Mouse (Mus musculus): Measurements from ENCODE around the gene Higd1a.

Gene Higd1a

DNA sequence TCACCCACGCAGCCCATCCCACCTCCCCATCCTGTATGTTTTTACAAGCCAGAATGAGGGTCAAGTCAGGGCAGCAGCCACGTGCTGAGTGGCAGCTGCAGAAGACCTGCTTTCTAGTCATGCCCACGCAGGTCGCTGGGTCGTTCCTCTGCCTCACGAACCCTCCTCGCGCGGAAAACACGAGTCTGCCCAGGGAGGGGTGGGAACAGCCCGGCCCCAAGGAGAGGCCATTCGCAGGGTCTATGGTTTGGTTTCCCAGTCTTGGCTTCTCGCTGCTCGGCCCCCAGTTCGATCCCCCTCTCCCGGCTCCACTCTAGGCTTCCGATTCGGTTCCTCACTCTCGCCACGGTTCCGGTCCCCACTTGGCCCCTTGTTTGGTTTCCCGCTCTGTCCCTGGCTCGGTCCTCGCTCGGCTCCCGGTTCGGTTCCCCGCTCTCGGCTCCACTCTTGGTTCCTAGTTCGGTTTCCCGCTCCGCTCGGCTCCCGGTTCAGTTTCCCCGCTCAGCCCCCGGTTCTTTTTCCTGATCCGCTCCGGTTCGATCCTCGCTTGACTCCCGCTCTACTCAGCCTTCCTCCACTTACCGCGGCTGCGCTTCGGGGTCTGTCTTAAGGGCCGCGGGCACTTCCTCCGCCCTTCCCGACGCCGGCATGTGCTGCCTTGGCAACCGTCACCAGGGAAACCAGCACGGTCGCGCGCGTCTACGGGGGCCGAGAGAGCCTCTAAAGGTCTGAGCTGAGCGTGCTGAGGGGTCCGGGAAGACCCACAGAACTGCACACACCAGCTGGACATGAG, 19.1 kb downstream of the Higd1a start, which contains the start of gene Ccdc13:
Ccdc13 (minus strand) TSS at position 633 of the 793 bp plus-strand sequence.
- DNase-seq (ENCODE audit: low read depth, low spot score) = no peak

- DNase-seq (ENCODE audit: low read depth, low spot score) = no peak
These were observed 20.2 kb downstream of the Higd1a start for GRCm38 (mm10) chr9:121838008-121838407.

GRCm38 (mm10) chr9:121833825-121834224, 24.3 kb downstream of the Higd1a start:
- no peak for DNase-seq (ENCODE audit: low read depth, low spot score)

GRCm38 (mm10) chr9:121830956-121831293, 27.2 kb downstream of the Higd1a start:
- DNase-seq (ENCODE audit: low read depth, low spot score) = peak; percentile 72

DNA sequence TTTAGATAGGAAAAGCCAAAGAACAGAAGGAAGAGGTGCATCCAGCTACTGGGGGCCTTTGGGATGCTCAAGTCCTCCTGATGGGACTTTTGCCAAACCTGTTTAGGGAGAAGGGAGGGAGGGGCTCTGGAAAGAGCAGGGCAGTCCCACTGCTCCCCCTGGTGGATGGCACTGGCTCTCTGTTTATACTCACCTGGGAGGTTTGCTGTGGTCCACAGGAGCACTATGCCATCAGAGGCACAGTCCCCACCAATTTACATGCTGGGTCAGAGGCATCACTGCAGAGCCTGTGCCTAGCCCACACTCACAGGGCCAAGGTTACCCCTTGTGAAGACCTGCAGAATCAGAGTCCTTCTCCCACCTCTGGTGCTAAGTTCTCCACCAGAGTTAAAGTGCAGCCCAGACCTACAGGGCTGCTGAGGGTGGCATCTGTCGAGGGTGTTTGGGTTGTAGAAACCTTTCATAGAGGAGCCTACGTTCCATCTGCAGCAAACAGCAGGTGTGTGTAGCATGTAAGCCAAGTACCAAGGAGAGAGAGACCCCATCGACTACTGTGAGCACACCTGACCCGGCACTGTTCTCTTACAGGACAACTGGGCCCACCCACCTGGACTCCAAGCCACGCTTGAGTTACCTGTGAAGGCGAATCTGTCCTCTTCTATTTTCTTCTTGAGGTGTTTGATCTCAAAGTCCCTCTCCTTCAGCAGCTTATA, 27.8 kb downstream of the Higd1a start:
- peak; percentile 54 for DNase-seq (ENCODE audit: low read depth, low spot score)

DNA sequence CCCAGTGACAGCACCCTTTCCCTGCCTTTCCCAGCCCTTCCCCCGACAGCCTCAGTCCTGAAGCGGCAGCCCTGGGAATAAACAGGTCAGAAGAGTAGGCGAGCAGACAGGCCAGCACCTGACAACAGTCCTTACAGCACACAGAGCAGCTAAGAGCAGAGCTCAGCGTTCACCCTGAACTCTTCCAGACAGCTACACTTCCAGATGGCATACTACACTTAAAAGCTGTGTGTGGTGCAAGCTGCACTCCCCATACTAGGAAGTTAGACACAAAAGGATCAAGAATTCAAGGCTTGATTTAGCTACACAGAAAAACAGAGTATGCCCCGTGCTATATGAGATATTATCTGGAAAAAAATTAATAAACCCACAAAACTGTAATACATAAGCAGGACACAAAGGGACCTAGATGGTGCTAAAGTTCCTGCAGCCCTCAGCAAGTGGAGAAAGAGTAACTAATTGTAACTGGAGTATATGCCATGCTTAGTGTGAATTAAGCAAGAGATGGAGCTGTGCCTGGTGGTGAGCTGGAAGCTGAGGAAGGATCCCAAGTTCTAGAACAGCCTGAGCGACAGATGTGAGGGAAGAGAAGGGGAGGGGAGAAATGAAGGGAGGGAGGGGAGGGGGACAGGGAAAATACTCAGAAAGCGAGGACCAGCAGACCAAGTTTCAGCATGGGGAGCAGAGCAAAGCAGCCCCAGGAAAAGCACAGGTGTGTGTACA, 28.7 kb downstream of the Higd1a start:
- no peak for DNase-seq (ENCODE audit: low read depth, low spot score)

DNA sequence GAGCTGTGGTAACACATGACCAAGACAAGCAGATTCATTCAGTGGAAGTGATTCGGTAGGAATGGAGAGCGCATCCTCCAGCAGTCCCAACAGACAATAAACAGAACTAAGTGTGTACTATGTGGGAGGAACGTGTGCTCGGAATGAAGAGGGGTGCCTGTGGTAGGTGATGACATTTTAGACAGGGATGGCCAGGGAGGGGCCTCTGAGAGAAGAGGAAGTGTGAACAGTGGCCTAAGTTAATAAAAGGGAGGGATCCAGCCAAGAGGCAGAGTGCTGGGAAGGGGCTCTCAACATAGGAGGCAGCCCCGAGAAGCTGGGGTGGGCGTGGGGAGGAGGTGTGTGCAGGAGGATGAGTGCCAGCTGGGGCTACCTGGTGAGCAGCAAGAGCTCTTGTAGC, 29.8 kb downstream of the Higd1a start:
- no peak for DNase-seq (ENCODE audit: low read depth, low spot score)

DNA sequence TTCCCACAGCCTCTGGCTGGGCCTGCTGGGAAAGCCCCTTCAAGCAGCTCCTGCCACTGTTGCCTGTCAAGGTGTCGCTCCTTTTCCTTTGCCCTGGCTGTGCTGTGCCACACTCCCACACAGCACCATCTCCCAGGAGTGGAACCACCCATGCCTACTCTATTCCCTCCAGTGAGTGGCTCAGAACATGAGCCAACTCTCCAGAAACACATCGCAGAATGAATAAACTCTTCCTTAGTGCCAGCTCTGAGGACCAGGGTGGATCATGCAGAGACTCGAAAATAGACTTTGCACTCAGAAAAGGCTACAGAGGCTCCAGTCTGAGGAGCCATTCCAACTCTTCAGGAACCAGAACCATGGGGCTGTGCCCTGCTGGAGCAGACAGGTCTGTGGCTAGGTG, 31.8 kb downstream of the Higd1a start:
- DNase-seq (ENCODE audit: low read depth, low spot score) = no peak

DNA sequence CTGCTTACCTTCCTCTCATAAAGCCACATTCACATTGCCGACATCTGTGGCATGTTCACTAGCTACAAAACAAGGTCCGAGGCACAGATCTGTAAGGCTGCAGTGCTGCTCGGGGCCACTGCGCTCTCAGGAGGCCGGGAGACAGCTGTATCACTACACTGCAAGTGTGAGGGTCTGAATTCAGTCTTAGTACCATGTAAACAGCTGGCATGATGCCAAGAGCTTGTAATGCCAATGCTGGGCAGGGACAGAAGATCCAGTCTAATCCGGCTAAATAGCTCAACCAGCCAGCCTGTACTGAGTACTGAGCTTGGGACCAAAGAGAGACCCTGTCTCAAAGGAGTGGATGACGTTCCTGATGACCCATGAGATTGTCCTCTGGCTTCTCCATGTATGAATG, 34.2 kb downstream of the Higd1a start:
- no peak for DNase-seq (ENCODE audit: low read depth, low spot score)

DNA sequence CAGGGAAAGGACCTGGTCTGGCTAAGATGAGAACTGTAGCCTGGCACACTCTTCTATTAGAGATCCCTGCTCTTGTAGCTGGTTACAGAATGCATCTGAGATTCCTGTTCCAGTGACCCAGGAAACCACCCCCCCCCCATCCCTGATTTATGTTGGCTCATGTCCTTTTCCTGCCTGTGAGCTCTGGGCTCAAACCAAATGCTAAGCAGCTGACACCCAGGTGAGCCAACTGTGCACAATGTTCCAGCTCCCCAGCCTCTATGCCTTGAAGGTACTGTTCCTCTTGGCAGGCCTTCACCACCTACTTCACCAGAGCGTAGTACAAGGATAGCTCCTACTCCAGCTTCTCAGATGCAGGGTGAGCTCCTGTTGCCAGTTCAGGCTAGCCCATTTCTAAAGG, 35.1 kb downstream of the Higd1a start:
- DNase-seq (ENCODE audit: low read depth, low spot score) = peak; percentile 47

DNA sequence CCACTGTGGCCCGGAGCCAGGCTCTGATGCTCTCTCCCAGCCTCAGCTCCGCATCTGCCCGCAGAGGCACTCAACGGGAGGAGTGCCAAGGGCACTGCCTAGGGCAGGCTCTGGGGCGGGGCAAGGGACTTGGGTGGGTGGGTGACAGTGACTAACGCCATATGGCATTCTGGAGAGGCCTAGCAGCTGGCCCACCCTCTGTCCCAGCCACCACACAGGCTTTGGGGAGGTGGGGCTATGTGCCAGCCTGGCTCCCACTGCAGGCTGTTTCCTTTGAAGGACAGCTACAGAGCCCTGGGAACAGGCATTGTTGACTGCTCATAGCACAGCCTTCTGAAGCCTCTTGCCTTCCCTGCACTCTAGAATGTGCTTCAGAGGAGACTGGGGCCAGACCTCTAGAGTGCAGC, 35.6 kb downstream of the Higd1a start:
- no peak for DNase-seq (ENCODE audit: low read depth, low spot score)

DNA sequence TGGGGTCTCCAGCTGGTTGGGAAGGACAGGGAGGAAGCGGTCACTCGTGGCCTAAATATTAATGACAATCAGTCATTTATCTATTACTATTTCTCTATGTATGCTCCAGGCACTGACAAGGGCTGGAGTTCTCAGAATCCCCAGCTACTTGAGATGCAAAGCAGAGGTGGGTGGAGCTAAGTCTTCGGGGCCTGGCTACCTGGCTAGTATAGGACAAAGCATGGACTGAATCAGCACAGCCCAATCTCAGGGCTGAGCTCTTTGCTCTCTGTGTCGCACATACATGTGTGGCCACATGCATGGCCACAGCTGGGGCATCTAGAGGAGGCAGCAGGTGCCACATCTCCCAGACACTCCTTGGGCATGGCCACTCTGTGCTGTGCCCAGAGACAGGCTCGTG, 37.4 kb downstream of the Higd1a start:
- no peak for DNase-seq (ENCODE audit: low read depth, low spot score)

DNA sequence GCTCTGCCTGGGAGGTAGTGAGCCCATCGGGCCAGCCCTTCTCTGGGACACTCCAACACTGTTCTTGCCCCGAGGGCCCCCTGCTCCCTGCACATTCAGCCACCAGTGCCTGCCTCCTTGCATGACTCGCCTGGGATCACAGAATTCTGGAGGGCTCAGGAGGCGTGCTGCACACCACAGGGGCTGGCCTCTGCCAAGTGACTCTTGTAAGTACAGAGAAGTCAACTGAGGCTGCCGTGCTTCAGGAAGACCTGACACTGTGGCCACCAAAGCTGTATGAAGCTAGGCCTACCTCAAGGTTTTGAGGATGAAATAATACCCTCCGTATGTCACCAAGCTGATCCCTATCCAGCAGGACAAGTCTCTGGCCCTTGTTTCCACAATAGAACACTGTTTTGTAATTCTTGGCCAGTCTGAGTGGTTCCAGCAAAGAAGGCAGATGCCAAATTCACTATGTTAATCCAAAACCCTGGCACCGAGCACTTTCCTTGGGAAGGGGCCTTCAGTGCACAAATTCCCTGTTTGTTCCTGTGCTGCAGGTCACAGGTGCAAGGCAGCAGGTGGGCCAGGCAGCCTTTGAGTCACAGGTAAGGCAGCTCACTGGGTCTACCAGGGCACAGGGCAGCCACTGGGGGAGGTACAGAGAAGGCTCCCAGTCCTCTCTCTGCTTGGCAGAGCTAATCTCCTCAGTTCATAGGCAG, 38.2 kb downstream of the Higd1a start:
- no peak for DNase-seq (ENCODE audit: low read depth, low spot score)

- DNase-seq (ENCODE audit: low read depth, low spot score) = peak; percentile 80
These were observed 38.9 kb downstream of the Higd1a start for GRCm38 (mm10) chr9:121819073-121819770.

DNA sequence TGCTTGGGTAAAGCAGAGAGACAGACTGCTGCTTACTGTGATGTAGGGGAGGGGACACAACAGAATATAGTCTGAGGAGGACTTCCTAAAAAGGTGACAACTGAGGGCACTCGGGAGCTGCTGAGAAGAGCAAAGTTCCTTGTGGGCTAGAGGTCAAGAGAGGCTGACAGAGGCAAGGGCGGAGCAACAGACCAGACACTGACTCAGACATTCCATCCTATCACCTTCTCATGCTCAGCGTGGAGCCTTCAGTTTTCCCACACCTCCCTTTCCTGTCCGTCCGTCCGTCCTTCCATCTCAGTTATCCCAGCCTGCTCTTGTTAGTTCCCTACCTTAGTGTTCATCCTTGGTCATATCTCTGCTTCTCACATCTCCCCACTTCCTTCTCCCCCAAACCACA, 43.0 kb downstream of the Higd1a start:
- DNase-seq (ENCODE audit: low read depth, low spot score) = no peak

DNA sequence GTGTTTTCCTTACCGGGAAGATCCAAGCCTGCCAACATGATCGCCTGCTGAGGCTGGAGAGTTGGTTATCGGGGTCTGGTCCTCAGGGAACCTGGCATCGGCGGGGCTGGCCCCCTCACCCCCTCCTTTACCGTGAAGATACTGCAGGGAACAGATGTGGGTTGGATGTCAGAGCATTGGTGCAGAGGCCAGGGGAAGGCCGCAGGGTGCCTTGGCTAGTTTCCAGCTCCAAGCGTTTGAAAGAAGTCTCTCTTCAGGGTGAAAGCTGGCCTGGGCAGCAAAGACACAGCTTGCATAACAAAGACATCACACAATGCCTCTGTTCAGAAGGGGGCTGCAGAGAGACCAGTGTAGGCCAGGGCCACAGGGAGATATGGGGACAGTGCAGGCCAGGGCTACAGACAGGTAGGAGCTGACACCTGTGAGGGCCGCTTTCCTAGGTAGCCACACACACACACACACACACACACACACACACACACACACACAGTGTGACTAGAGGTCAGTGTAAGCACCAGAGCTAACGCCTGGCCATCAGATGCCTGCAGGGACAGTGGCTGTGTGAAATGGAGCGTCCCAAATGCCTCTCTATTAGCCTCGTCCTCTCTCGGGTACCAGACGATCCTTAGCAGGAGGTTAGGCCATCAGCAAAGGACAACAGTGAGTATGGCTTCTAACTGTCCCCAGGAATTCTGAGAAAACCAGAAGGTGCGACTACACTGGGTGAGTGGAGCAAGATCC, 47.9 kb downstream of the Higd1a start:
- DNase-seq (ENCODE audit: low read depth, low spot score) = no peak

DNA sequence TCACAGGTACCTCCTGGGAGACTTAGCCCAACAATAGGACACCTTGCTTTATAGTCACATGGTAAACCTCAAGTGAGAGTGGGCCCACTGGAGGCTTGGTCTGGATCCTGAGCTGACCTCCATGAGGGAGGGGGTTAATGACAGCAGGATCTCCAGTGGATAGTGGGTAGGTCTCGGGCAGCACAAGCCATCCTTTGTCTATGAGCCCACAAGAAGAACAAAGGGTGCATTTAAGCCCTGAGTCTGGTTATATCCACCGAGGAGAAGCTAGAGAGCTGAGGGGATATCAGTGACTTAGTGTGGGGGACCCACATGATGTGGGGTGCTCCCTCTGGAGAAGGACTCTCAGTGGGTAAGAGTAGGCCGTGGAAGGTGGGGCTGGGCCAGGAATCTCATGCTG, 49.7 kb downstream of the Higd1a start:
- no peak for DNase-seq (ENCODE audit: low read depth, low spot score)

GRCm38 (mm10) chr9:121807947-121808346, 50.2 kb downstream of the Higd1a start:
- no peak for DNase-seq (ENCODE audit: low read depth, low spot score)

GRCm38 (mm10) chr9:121807546-121807945, 50.6 kb downstream of the Higd1a start:
- no peak for DNase-seq (ENCODE audit: low read depth, low spot score)

DNA sequence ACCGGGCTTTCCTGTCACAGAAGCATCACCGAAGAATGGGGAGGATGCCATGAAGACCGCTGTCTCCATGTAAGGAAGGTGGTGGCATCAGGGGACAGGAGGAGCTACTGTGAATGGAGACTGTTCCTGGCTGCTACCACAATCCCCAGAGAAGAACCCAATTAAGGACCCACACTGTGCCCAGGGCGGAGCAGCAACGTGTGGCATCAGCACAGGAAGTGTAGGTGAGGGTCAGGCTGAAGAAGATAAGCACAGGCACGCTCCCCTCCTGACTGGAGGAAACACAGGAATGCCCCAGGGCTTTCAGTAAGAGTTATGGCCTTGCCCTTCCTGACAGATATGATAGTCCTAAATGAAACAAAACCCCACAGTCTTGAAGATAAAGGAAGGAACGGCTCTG, 55.4 kb downstream of the Higd1a start:
- no peak for DNase-seq (ENCODE audit: low read depth, low spot score)
